Mouse (Mus musculus) cerebellum, adult (tissue): ENCODE data around the gene Galr2.
"Not testable (repeated sequence)": the region's sequence is repeated elsewhere in the genome, so short reads cannot be mapped to it uniquely, and the experiment has no call there.

Source experiments
- ATAC-seq: cut with Nextera tagmentation; 2 replicates; pipeline ENCODE4 v1.9.2; 2017; ENCODE audit warnings: mild to moderate bottlenecking, moderate library complexity, mixed read lengths; ENCODE audit not compliant: insufficient number of reproducible peaks, low FRiP score, low TSS enrichment

Galr2 gene

GRCm38 (mm10) chr11:116268313-116268712 lies 12.4 kb upstream of the Galr2 start:
- no peak for ATAC-seq

GRCm38 (mm10) chr11:116269560-116269959 lies 11.2 kb upstream of the Galr2 start:
- ATAC-seq, result no peak

- no peak for ATAC-seq
Observed at GRCm38 (mm10) chr11:116272589-116273468, 7.9 kb upstream of the Galr2 start.

GRCm38 (mm10) chr11:116273469-116274044 lies 7.2 kb upstream of the Galr2 start:
- ATAC-seq, result no peak

GRCm38 (mm10) chr11:116274045-116274666 lies 6.6 kb upstream of the Galr2 start, which contains the start of gene Srp68:
Srp68 (minus strand) TSS chr11:116274217.
- ATAC-seq, result peak; percentile 99

GRCm38 (mm10) chr11:116277184-116277583 lies 3.6 kb upstream of the Galr2 start:
- ATAC-seq, result not testable (repeated sequence)

- ATAC-seq, result no peak
Observed at GRCm38 (mm10) chr11:116281671-116282070, 932 bp downstream of the Galr2 start.

GRCm38 (mm10) chr11:116282089-116282488 lies 1.4 kb downstream of the Galr2 start:
- no peak for ATAC-seq

- no peak for ATAC-seq
Observed at GRCm38 (mm10) chr11:116282912-116283521, 2.3 kb downstream of the Galr2 start.

- no peak for ATAC-seq
Observed at GRCm38 (mm10) chr11:116283982-116284381, 3.2 kb downstream of the Galr2 start.

GRCm38 (mm10) chr11:116285770-116286191 lies 5.0 kb downstream of the Galr2 start:
- ATAC-seq, result no peak

GRCm38 (mm10) chr11:116287351-116287750 lies 6.6 kb downstream of the Galr2 start:
- no peak for ATAC-seq

- ATAC-seq, result no peak
Observed at GRCm38 (mm10) chr11:116290556-116290955, 9.8 kb downstream of the Galr2 start.

GRCm38 (mm10) chr11:116292401-116292800 lies 11.7 kb downstream of the Galr2 start:
- ATAC-seq, result no peak

GRCm38 (mm10) chr11:116293538-116294137 lies 12.9 kb downstream of the Galr2 start:
- ATAC-seq, result no peak

- no peak for ATAC-seq
Observed at GRCm38 (mm10) chr11:116294319-116294718, 13.6 kb downstream of the Galr2 start.

GRCm38 (mm10) chr11:116296191-116296734 lies 15.5 kb downstream of the Galr2 start:
- no peak for ATAC-seq

- ATAC-seq, result no peak
Observed at GRCm38 (mm10) chr11:116297017-116297416, 16.3 kb downstream of the Galr2 start.

GRCm38 (mm10) chr11:116298221-116298620 lies 17.5 kb downstream of the Galr2 start:
- ATAC-seq, result no peak

- ATAC-seq, result peak; percentile 72; the same call in 1 of the 2 replicates
Observed at GRCm38 (mm10) chr11:116298621-116299020, 17.9 kb downstream of the Galr2 start.
